Mouse (Mus musculus): ENCODE measurements around the gene Tmem115. TPM values are rescaled to one million over a fixed set of nuclear protein-coding genes. Genes with fewer than 3 reads are reported as not detected.
"Not testable (repeated sequence)": the region's sequence is repeated elsewhere in the genome, so short reads cannot be mapped to it uniquely, and the experiment has no call there.

Gene Tmem115
- polyA plus RNA-seq, 1 experiment, result 29.7 TPM

- DNase-seq (ENCODE audit: extremely low spot score in 1 of 2, low spot score in 1 of 2), result no peak
These were observed 15.1 kb downstream of the Tmem115 start for GRCm38 (mm10) chr9:107548820-107549219.

GRCm38 (mm10) chr9:107549297-107550074 is 15.7 kb downstream of the Tmem115 start:
- no peak for DNase-seq (ENCODE audit: extremely low spot score in 1 of 2, low spot score in 1 of 2)

GRCm38 (mm10) chr9:107550491-107551116 is 16.9 kb downstream of the Tmem115 start:
- DNase-seq (ENCODE audit: extremely low spot score in 1 of 2, low spot score in 1 of 2), result no peak

- DNase-seq (ENCODE audit: extremely low spot score in 1 of 2, low spot score in 1 of 2), result no peak
These were observed 17.6 kb downstream of the Tmem115 start, which contains the start of gene Rassf1 for GRCm38 (mm10) chr9:107551117-107551889. TSS of gene Rassf1 (plus strand) at chr9:107551555.

GRCm38 (mm10) chr9:107551890-107552355 is 18.2 kb downstream of the Tmem115 start:
- DNase-seq (ENCODE audit: extremely low spot score in 1 of 2, low spot score in 1 of 2), result no peak

- no peak for DNase-seq (ENCODE audit: extremely low spot score in 1 of 2, low spot score in 1 of 2)
These were observed 19.1 kb downstream of the Tmem115 start for GRCm38 (mm10) chr9:107552690-107553393.

GRCm38 (mm10) chr9:107553541-107554318 is 20.0 kb downstream of the Tmem115 start:
- DNase-seq (ENCODE audit: extremely low spot score in 1 of 2, low spot score in 1 of 2), result peak in 1 of 2 experiments; percentile 40

- DNase-seq (ENCODE audit: extremely low spot score in 1 of 2, low spot score in 1 of 2), result peak; percentile 88 to 94
These were observed 20.6 kb downstream of the Tmem115 start for GRCm38 (mm10) chr9:107554319-107554825.

- DNase-seq (ENCODE audit: extremely low spot score in 1 of 2, low spot score in 1 of 2), result peak in 1 of 2 experiments; percentile 40
These were observed 21.3 kb downstream of the Tmem115 start for GRCm38 (mm10) chr9:107555031-107555457.

- DNase-seq (ENCODE audit: extremely low spot score in 1 of 2, low spot score in 1 of 2), result no peak
These were observed 22.0 kb downstream of the Tmem115 start for GRCm38 (mm10) chr9:107555701-107556100.

GRCm38 (mm10) chr9:107556346-107556745 is 22.6 kb downstream of the Tmem115 start:
- no peak for DNase-seq (ENCODE audit: extremely low spot score in 1 of 2, low spot score in 1 of 2)

GRCm38 (mm10) chr9:107563029-107563581 is 29.4 kb downstream of the Tmem115 start, which contains the start of gene Tusc2:
TSS of gene Tusc2 (plus strand) at chr9:107563255.
- DNase-seq (ENCODE audit: extremely low spot score in 1 of 2, low spot score in 1 of 2), result peak; percentile 96 to 97

- DNase-seq (ENCODE audit: extremely low spot score in 1 of 2, low spot score in 1 of 2), result not testable (repeated sequence)
These were observed 31.8 kb downstream of the Tmem115 start for GRCm38 (mm10) chr9:107565556-107565955.

GRCm38 (mm10) chr9:107566041-107566709 is 32.4 kb downstream of the Tmem115 start:
- peak in 1 of 2 experiments; percentile 83 for DNase-seq (ENCODE audit: extremely low spot score in 1 of 2, low spot score in 1 of 2)

GRCm38 (mm10) chr9:107566855-107567254 is 33.1 kb downstream of the Tmem115 start:
- DNase-seq (ENCODE audit: extremely low spot score in 1 of 2, low spot score in 1 of 2), result no peak

- DNase-seq (ENCODE audit: extremely low spot score in 1 of 2, low spot score in 1 of 2), result no peak
These were observed 34.1 kb downstream of the Tmem115 start, which contains the start of gene Hyal2 for GRCm38 (mm10) chr9:107567702-107568319. TSS of gene Hyal2 (plus strand) at chr9:107567945.

GRCm38 (mm10) chr9:107568331-107569261 is 34.9 kb downstream of the Tmem115 start:
- DNase-seq (ENCODE audit: extremely low spot score in 1 of 2, low spot score in 1 of 2), result peak in 1 of 2 experiments; percentile 81
